In the genomic region with DNA sequence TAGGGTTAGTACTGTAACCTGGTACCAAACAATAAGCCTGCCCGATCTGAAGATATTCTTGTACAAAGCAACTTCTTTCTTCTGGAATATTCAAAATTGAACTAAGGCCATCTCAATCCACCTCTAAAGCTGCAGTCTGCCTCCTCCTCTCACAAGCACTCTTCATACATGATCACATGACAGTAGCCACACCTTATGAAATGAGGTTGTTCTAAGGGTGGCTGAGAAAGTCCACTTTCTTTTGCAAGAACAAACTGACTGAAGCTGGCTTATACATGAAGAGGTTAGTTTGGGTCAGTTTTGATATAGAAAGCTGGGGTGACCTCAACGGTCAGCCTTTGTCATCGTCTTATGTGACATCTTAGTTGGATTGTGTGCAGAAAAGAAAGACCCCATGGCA, we compare ENCODE assay signal across 10 mouse cellular contexts. TPM values are rescaled to one million over a fixed set of nuclear protein-coding genes. Genes with fewer than 3 reads are reported as not detected.
ATAC-seq and TF ChIP-seq lines count a peak whose summit lies in the region.
"Not testable (repeated sequence)": the region's sequence is repeated elsewhere in the genome, so short reads cannot be mapped to it uniquely, and the experiment has no call there.
"Had no signal": no experiment of that assay in that cellular context is flagged by ENCODE, and none has a peak within 500 bp of the region (broad histone marks: within the 10 kb centered on the region; RNA-seq: fewer than 3 reads in every experiment).

No protein-coding gene starts in this region.

- not testable (repeated sequence) for H3K4me1 ChIP-seq in intestine, embryonic 15.5 days (replicated peaks); intestine, embryonic 16.5 days (ENCODE audit: control insufficient read depth, insufficient read depth, low read length); intestine, postnatal 0 days (replicated peaks; ENCODE audit: control insufficient read depth, insufficient read depth, low read length)

- H3K27me3 ChIP-seq in intestine, embryonic 15.5 days (replicated peaks); intestine, embryonic 16.5 days (replicated peaks; ENCODE audit: control insufficient read depth, insufficient read depth, low read length); intestine, postnatal 0 days (replicated peaks; ENCODE audit: control insufficient read depth, insufficient read depth, low read length): not testable (repeated sequence)

- TF ChIP-seq CTCF in intestine, postnatal 0 days (IDR thresholded peaks at IDR 0.05; ENCODE audit: low read depth), result not testable (repeated sequence)

- WGBS in intestine, embryonic 15.5 days, result 93% methylated on average over 3 of the region's 3 CpGs
- whole genome bisulfite sequencing in intestine, embryonic 16.5 days, result 89% methylated on average over 3 of the region's 3 CpGs
- WGBS in intestine, postnatal 0 days, result 70% methylated on average over 3 of the region's 3 CpGs

- ATAC-seq in intestine, embryonic 15.5 days, result 0 out of 2 replicates have a peak, but pooled peaks have one; percentile 60
- ATAC-seq in intestine, embryonic 16.5 days, result peak; percentile 63; the same call in 1 of the 2 replicates
- peak; percentile 37; the same call in 1 of the 2 replicates for ATAC-seq in intestine, postnatal 0 days

- not testable (repeated sequence) for H3K4me2 ChIP-seq in intestine, embryonic 15.5 days (replicated peaks); intestine, embryonic 16.5 days (ENCODE audit: low read depth, low read length); intestine, postnatal 0 days (replicated peaks; ENCODE audit: low read depth)

- not testable (repeated sequence) for H3K27ac ChIP-seq in intestine, embryonic 15.5 days; intestine, embryonic 16.5 days (ENCODE audit: low read length); intestine, postnatal 0 days (ENCODE audit: low read depth, low read length)

- not testable (repeated sequence) for H3K9ac ChIP-seq in intestine, embryonic 15.5 days; intestine, embryonic 16.5 days (ENCODE audit: low read depth, low read length); intestine, postnatal 0 days (ENCODE audit: low read depth, low read length)

- H3K9me3 ChIP-seq in intestine, embryonic 15.5 days; intestine, embryonic 16.5 days (ENCODE audit: control insufficient read depth, low read length); intestine, postnatal 0 days (ENCODE audit: control insufficient read depth): not testable (repeated sequence)

- H3K36me3 ChIP-seq in intestine, embryonic 15.5 days; intestine, embryonic 16.5 days (ENCODE audit: control insufficient read depth, insufficient read depth, low read length); intestine, postnatal 0 days (ENCODE audit: control insufficient read depth, insufficient read depth): not testable (repeated sequence)

- H3K4me3 ChIP-seq in intestine, embryonic 15.5 days (replicated peaks); intestine, embryonic 16.5 days (ENCODE audit: low read length); intestine, postnatal 0 days (ENCODE audit: low read depth, low read length): not testable (repeated sequence)

RNA-seq across cellular contexts. Expression of gene Gm7168, which starts 14.1 kb away (rescaled TPM):
- polyA plus RNA-seq in intestine, embryonic 15.5 days (2015; fragmentation: Nextera tagmentation; extraction: Ambion mirVana), result not detected in 2 replicates
- polyA plus RNA-seq in intestine, embryonic 16.5 days (2015; fragmentation: Nextera tagmentation; extraction: Ambion mirVana), result not detected in 2 replicates
- not detected in 2 replicates for polyA plus RNA-seq in intestine, postnatal 0 days (2015; fragmentation: Nextera tagmentation; extraction: Ambion mirVana)
- polyA plus RNA-seq: activated CD4-positive, CD25-positive, alpha-beta regulatory T cell, adult 4 months; adrenal gland, adult 2 months; brain, embryonic 14.5 days; C2C12; CD4-positive, CD25-positive, alpha-beta regulatory T cell, adult 4 months; G1E; Patski had no signal

RNA-seq across cellular contexts. Expression of gene Gm7356, which starts 41.3 kb away (rescaled TPM):
- polyA plus RNA-seq in intestine, embryonic 15.5 days (2015; fragmentation: Nextera tagmentation; extraction: Ambion mirVana), result not detected in 2 replicates
- polyA plus RNA-seq in intestine, embryonic 16.5 days (2015; fragmentation: Nextera tagmentation; extraction: Ambion mirVana), result not detected in 2 replicates
- not detected in 2 replicates for polyA plus RNA-seq in intestine, postnatal 0 days (2015; fragmentation: Nextera tagmentation; extraction: Ambion mirVana)
- polyA plus RNA-seq: activated CD4-positive, CD25-positive, alpha-beta regulatory T cell, adult 4 months; adrenal gland, adult 2 months; brain, embryonic 14.5 days; C2C12; CD4-positive, CD25-positive, alpha-beta regulatory T cell, adult 4 months; G1E; Patski had no signal
